Mouse (Mus musculus) naive thymus-derived CD4-positive, alpha-beta T cell, adult 2 months (primary cell): Measurements from ENCODE around the gene Abcb11.

Source experiments
- DNase-seq: peaks from one replicate; pipeline ENCODE4 v3.0.0-alpha.2; 2011; ENCODE audit warnings: low read depth

Abcb11 gene

DNA sequence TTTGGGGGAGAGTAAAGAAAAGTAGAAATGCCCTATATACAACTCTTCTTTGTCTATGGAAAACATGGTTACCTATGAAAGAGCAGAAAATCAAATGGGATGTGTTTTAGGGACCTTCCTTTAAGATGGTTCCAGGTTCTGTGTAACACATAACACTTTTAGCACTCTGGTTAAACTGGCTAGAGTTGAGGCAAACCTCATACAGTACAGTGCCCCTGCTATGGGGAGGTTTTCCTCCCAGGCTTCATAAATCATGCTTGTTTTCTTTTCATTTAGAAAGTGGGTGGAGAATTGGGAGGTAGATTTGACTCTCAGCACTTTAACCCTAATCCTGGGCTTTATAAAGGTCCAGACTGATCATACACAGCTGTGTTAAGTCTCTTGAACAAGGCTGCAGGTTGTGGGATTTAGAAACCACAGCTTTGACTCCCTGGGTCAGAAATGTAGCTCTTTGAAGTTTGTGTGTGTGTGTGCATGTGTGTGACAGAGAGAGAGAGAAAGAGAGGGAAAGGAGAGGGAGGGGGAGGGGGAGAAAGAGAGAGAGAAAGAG, 78.3 kb downstream of the Abcb11 start:
- no peak for DNase-seq

DNA sequence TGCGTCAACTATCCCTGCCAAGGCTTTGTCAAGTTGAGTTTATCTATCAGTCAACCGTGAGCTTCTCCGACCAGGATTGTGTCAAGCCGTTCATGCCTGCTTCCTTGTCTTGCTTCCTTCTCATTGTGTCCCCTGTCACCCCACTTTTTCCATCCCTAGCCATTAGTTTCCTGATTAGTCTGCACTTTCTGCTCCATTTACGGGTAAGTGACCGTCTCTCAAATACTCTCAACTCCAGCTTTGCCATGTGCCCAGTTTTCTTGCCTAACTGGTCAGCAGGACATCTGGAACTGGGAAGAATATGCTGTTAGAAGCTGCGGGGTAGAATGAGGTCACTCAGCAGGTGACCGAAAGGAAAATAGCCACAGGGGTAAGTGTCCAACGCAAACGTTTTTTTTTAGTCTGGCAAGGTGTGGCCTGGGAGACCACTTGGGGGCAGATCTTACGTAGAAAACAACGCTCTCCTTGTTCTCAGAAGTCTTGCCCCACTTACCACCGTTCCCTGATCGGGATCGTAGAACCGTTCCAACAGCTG, 94.1 kb downstream of the Abcb11 start:
- DNase-seq, result no peak

GRCm38 (mm10) chr2:69247081-69247480, 95.3 kb downstream of the Abcb11 start:
- DNase-seq, result no peak

DNA sequence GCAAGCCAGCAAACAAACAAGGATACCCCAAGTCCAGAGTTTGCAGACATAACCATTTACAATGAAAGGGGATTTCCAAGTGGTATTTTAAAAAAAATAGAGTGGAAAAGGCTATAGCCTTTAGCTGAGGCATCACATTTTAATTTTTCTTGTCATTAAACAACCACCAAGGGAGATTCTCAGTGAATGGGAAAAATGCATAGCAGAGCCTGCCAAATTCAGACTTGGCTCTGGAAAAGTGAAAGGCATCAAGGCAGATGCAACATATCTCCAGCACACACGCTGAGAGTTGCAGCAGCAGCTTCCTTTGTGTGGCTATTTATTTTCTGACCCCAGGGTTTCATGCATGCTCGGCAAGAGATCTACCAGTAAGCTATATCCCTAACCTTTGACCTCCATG, 97.5 kb downstream of the Abcb11 start:
- DNase-seq, result no peak

- no peak for DNase-seq
Measured at GRCm38 (mm10) chr2:69239315-69239714, 103.1 kb downstream of the Abcb11 start.

GRCm38 (mm10) chr2:69234976-69235678, 107.3 kb downstream of the Abcb11 start:
- no peak for DNase-seq

- DNase-seq, result no peak
Measured at GRCm38 (mm10) chr2:69232101-69232500, 110.3 kb downstream of the Abcb11 start.

GRCm38 (mm10) chr2:69230137-69230536, 112.3 kb downstream of the Abcb11 start:
- DNase-seq, result no peak

DNA sequence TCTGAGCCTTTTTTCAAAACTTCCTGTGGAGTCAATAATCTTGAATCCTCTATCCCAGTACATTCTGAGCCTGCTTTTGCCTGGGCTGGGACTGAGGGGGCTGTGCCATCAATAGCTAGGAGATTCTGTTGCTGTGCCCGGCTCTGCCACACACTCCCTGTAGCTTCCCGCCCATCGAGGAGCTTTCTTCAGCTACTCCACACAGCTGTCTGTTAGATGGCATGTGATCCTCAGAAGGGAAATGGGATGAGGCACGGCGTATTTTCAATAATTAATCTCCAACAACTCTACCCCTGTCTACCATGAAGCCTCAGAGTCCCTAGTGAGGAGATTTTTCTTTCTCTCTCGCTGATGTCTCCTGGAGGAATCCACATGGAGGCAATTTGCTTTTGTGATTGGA, 113.8 kb downstream of the Abcb11 start:
- DNase-seq, result no peak

DNA sequence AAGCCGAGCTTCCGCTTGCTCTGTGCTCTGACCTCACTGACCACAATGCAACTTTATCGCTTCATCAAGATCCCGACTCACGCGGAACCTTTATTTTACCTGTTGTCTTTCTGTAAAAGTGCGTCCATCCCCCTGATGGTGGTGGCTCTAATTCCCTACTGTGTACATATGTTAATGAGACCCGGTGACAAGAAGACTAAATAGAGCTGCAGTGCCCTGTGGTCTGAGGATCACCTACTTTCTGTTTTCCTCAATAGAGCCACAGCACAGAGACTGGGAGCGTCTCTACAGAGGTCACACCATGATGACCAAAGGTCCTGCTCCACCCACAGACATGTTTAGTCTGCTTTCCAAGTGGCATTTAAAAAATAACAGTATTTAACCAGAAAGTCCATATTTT, 115.5 kb downstream of the Abcb11 start:
- no peak for DNase-seq

GRCm38 (mm10) chr2:69224724-69225123, 117.7 kb downstream of the Abcb11 start:
- DNase-seq, result no peak

DNA sequence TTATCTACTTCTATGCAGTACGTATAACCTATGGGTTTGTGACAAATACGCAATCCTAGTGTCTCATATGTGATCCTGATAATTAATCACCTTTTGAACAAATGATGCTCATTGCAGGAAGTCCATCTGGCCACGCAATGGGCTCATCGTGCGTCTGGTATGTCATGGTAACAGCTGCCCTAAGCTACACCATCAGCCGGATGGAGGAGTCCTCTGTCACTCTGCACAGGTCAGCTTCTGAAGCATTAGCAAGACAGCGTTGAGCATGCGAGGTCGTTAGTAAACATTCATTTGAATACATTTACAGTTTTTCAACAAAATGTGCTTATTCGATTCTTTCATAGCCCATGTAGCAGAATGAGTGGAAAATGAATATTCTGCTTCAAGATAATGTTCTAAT, 119.6 kb downstream of the Abcb11 start:
- DNase-seq, result no peak

GRCm38 (mm10) chr2:69221868-69222416, 120.5 kb downstream of the Abcb11 start:
- no peak for DNase-seq

DNA sequence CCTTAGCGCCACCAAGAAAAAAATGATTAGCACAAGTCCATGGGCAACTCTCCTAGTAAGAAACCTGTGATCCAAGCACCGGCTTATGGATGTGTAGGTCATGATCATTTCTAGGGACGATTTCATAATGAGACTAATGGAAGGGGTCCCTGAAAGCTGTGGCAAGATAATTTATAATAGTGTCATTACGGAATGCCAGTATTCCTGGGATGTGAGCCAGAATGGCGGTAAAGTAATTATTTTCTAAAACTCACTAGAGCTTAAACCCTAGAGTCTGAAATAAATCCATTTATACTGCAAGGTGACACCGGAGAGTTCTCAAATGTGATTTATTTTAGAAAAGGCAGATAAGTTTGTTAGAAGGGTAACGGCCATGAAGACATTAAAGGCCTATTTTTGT, 127.2 kb downstream of the Abcb11 start:
- no peak for DNase-seq

DNA sequence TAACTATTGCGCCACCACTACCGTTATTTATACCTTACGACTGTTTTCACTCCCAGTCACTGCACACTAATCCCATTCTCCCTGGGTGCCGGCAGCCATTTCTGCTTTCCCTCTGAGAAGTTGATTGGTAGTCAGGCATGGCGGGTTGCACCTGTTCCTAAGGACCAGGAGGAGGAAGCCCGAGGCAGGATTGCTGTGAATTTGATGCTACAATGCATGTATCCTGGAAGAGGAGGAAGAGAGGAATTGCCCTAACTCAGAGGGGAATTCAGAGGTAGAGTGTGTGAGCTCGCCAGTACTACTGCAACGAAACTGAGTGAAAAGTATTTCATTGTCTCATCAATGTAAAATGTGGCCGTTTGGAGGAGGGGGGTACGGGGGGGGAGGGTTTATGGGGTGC, 129.8 kb downstream of the Abcb11 start:
- no peak for DNase-seq

DNA sequence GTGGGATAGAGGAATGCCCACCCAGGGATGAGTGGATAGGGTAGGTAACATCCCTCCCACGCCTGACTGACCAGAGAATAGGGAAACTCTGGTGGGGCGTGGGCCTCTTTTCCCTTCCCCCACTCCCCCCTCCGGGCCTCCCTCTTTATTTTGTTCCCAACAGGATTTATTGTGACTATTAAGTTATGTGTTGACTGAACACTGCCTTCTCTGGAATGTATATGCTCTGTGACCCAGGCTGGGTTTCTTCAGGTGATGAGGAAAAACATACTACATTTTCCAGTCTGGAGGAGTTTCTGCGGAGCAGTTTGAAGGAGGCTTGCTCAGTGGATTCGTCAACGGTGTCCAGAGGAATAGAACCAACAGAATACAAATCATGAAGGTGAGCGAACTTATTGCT, 131.6 kb downstream of the Abcb11 start, which contains the start of gene G6pc2:
G6pc2 (plus strand) TSS at position 301 of the 400 bp plus-strand sequence.
- DNase-seq, result no peak

DNA sequence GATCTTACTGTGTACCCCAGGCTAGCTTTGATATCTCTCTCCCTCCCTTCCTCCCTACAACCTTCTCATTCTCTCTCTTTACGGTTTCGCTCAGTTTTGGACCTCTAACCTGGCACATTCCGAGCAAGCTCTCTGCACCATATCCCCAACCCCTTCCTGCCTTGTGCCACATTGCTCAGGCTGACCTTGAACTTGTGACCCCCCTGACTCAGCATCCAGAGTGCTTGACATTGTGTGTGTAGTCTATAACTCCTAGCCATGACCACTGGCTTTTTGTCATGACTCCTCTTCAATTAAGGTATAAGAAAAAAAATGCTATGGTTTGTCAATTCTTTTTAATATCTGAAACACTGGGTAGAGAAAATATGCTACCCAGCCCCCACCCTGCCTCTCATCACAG, 132.7 kb downstream of the Abcb11 start:
- no peak for DNase-seq

GRCm38 (mm10) chr2:69206523-69206922, 135.9 kb downstream of the Abcb11 start:
- no peak for DNase-seq

DNA sequence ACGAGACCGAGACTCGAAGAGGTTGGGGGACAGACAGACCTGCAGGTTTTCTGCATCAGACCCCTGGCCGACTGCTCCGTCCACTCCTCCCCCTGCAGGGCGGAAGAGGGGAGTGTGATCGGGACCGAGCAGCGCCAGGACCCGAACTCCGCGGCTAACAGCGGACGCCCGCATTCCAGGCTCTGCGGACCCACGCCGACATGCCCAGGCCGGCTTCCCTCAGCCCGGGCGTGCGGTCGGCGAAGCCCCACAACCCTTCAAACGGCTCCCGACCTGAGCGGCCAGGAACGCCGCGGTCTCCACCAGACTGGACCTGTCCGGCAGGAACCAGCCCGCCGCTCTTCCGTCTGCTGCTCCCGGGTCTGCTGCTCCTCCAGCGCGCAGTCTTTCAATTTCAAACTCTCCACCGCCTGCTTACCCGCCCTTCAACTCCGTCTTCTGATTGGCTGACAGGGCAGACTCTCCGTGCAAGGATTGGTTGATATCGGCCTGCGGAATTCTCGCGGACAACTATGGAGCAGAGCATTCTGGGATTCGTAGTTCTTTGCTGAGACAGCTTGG, 136.5 kb downstream of the Abcb11 start, which contains the start of gene Spc25:
Spc25 (minus strand) TSS at position 404 of the 561 bp plus-strand sequence.
- DNase-seq, result peak; percentile 95

DNA sequence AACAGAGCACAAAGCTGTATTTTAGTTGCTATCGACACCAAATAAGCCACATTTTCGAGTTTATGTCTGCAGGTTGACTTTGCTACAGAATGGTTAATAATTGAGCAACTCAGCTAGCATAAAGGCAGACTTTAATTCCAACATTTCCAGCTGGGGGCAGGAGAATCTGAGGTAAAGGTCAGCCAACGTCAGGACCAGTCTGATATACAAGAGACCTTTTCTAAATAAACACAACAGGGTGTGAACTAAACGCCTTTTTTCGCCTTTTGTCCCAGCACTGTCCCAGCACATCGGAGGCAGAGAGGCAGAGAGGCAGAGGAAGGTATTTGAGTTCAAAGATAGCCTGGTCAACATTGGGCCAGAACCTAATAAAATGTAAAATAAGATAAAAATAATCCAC, 137.2 kb downstream of the Abcb11 start:
- peak; percentile 9 for DNase-seq

DNA sequence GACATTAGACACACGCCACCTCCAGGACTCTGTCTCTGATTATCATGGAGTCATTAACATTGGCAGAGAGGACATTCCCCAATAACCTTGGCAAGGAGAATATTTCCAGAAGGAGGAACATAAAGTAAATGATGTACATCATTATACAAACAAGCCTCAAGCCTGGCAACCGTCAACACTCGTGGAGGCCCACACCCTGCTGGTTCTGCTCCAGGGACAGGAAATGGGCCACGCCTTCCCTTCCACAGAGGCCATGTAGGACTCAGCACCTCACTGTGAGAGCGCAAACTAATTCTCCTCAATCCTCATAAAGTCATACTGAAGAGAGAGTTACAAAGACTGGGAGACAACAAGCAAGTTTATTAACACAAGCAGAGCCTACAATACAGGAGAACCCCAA, 148.9 kb downstream of the Abcb11 start:
- DNase-seq, result no peak

DNA sequence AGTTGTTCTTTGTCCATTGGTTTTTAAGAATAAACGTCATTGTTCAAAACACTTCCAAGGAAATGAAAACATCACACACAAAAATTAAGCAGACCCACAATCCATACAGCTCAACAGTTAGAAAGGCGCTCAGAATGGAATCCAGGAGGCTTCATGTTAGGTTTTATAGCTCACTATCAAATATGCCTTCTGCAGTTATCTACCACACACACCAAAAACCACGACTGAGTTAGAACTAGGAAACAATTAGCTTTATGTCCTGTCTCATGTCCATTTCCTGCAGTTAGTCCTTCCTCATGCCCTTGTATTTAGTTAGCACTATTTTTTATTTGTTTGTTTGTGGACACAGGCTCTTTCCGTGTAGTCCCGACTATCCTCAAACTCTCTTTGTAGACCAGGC, 151.4 kb downstream of the Abcb11 start:
- DNase-seq, result no peak

- no peak for DNase-seq
Measured at GRCm38 (mm10) chr2:69189222-69189621, 153.2 kb downstream of the Abcb11 start.
